Mouse (Mus musculus) limb, embryonic 13.5 days (tissue): ENCODE results near the gene Gm20830. TPM values are rescaled to one million over a fixed set of nuclear protein-coding genes. Genes with fewer than 3 reads are reported as not detected.
"Not testable (repeated sequence)": the region's sequence is repeated elsewhere in the genome, so short reads cannot be mapped to it uniquely, and the experiment has no call there.

Experiments used
- ATAC-seq: fragments of 200-750 bp; cut with Nextera tagmentation; 2 replicates; pipeline ENCODE4 v1.8.0; 2017; ENCODE audit warnings: low read depth, moderate number of reproducible peaks, moderate TSS enrichment; ENCODE audit not compliant: low FRiP score
- H3K27ac ChIP-seq: fragments of 300-500 bp; sonication (generic); 2 replicates; pipeline ENCODE4 v1.5.1; 2015; ENCODE audit warnings: inconsistent platforms, mild to moderate bottlenecking, moderate library complexity
- H3K27me3 ChIP-seq: fragments of 300-500 bp; sonication (generic); 2 replicates; pipeline ENCODE4 v1.6.1; 2015; ENCODE audit warnings: mild to moderate bottlenecking, inconsistent platforms
- H3K36me3 ChIP-seq: fragments of 300-500 bp; sonication (generic); 2 replicates; pipeline ENCODE4 v1.6.1; 2015; ENCODE audit warnings: inconsistent platforms, mild to moderate bottlenecking, moderate library complexity
- H3K4me1 ChIP-seq: fragments of 300-500 bp; sonication (generic); 2 replicates; pipeline ENCODE4 v1.6.1; 2015; ENCODE audit warnings: inconsistent platforms
- H3K4me2 ChIP-seq: fragments of 300-500 bp; sonication (generic); replicated peaks from 2 replicates; pipeline ENCODE4 v1.6.1; 2015; ENCODE audit warnings: inconsistent platforms, mild to moderate bottlenecking, moderate library complexity
- H3K4me3 ChIP-seq: fragments of 300-500 bp; sonication (generic); 2 replicates; pipeline ENCODE4 v1.5.1; 2015; ENCODE audit warnings: moderate library complexity, mild to moderate bottlenecking, inconsistent platforms
- H3K9ac ChIP-seq: fragments of 300-500 bp; sonication (generic); 2 replicates; pipeline ENCODE4 v1.6.1; 2015; ENCODE audit warnings: mild to moderate bottlenecking, inconsistent platforms
- H3K9me3 ChIP-seq: fragments of 300-500 bp; sonication (generic); 2 replicates; pipeline ENCODE4 v1.6.1; 2016; ENCODE audit warnings: inconsistent platforms
- WGBS: fragments of 180-500 bp; shearing (Covaris S2); methylation state at CpG from one replicate; pipeline ENCODE4 v1.1.7; 2015; 5-methylcytosine and 5-hydroxymethylcytosine counted together
- polyA plus RNA-seq: library from polyadenylated mRNA; unstranded; fragments of >200 nt; fragmentation: Nextera tagmentation; extraction: Ambion mirVana; gene quantifications from 2 replicates; pipeline ENCODE4 v1.2.1, GENCODE M21; 2015

The Gm20830 gene
- polyA plus RNA-seq: not detected in 2 replicates

- H3K9me3 ChIP-seq, H3K36me3 ChIP-seq, H3K9ac ChIP-seq, H3K4me3 ChIP-seq, H3K27ac ChIP-seq, ATAC-seq, H3K4me2 ChIP-seq, H3K4me1 ChIP-seq, H3K27me3 ChIP-seq: not testable (repeated sequence)
- WGBS: 23% methylated on average over 3 of the region's 3 CpGs
Measured at GRCm38 (mm10) chrY:6918182-6918581, at the start of gene Gm20830. Gene Gm20830, minus strand, starts transcription at chrY:6918282.

Other genes starting within 250 kb of the Gm20830 start
- not detected in 2 replicates for gene Gm21719, start 235.4 kb downstream of the Gm20830 start, polyA plus RNA-seq